8 mouse cellular contexts compared by ENCODE assay signal in the genomic region with DNA sequence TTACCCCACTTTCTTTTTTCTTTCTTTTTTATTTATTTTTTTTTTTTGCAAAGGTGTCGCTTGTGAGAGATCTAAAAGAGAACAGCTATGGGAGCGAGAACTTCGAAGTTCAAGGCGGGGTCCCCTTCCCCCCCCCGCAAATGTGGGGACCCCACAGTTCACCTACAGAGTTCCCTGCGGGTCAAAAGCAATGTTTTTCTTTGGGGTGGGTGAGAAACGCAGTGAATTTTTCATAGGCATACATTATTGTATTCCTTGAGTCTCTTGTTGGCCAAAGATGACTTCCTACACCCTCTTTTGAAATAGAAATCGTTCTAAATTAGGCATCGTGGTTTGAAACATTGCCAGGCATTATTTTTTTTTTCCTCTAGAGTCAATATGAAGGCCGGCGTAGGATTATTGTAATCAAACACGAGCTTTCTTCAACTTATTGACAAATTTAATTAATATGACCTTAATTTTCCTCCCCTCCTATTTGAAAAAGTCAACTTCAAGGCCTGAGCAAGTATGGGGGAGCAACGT. TPM values are rescaled to one million over a fixed set of nuclear protein-coding genes. Genes with fewer than 3 reads are reported as not detected.
DNase-seq lines count a peak whose midpoint lies in the region; ATAC-seq and TF ChIP-seq lines count a peak whose summit lies in the region.

No protein-coding gene starts in this region.

- TF ChIP-seq POLR2A in cerebellum, adult 2 months (IDR thresholded peaks at IDR 0.05; ENCODE audit: borderline replicate concordance, insufficient read depth, low read length) = no peak
- no peak for TF ChIP-seq POLR2A in spleen, adult 2 months (IDR thresholded peaks at IDR 0.05; ENCODE audit: low read depth, low read length)
- TF ChIP-seq POLR2A in limb, embryonic 14.5 days (IDR thresholded peaks at IDR 0.05; ENCODE audit: borderline replicate concordance, extremely low read depth, insufficient read depth, insufficient read length) = no peak

- WGBS in cerebellum, adult 2 months = 18% methylated on average over 13 of the region's 13 CpGs
- WGBS in spleen, adult 2 months = 14% methylated on average over 13 of the region's 13 CpGs
- WGBS in limb, embryonic 14.5 days = 29% methylated on average over 13 of the region's 13 CpGs
- WGBS in stomach, postnatal 0 days = 19% methylated on average over 13 of the region's 13 CpGs

- H3K27me3 ChIP-seq in cerebellum, adult 2 months (ENCODE audit: control insufficient read depth, insufficient read depth, low read length) = no peaks in the 10 kb centered on the region
- H3K27me3 ChIP-seq in spleen, adult 2 months (ENCODE audit: control insufficient read depth, insufficient read depth, low read length) = no peaks in the 10 kb centered on the region
- no peaks in the 10 kb centered on the region for H3K27me3 ChIP-seq in limb, embryonic 14.5 days (ENCODE audit: control insufficient read depth, insufficient read depth, low read length)
- no peaks in the 10 kb centered on the region for H3K27me3 ChIP-seq in stomach, postnatal 0 days (ENCODE audit: control insufficient read depth, insufficient read depth, low read length)

- peak overlapping the region; percentile 83; the same call in 1 of the 2 replicates for H3K27ac ChIP-seq in cerebellum, adult 2 months (ENCODE audit: insufficient read depth, low read length)
- peak overlapping the region; percentile 96 for H3K27ac ChIP-seq in spleen, adult 2 months (ENCODE audit: insufficient read depth, low read length)
- H3K27ac ChIP-seq in limb, embryonic 14.5 days (replicated peaks; ENCODE audit: low read depth, low read length) = no peak overlapping the region
- H3K27ac ChIP-seq in stomach, postnatal 0 days (replicated peaks) = peak overlapping the region; percentile 99

- ATAC-seq in limb, embryonic 14.5 days (ENCODE audit: low FRiP score, low read depth) = no peak; the same call in 1 of the 2 replicates
- no peak for ATAC-seq in stomach, postnatal 0 days (ENCODE audit: low FRiP score, low TSS enrichment)

- peak overlapping the region; percentile 89 for H3K4me2 ChIP-seq in limb, embryonic 14.5 days (replicated peaks; ENCODE audit: low read depth, low read length, severe bottlenecking)
- peak overlapping the region; percentile 76 for H3K4me2 ChIP-seq in stomach, postnatal 0 days (replicated peaks; ENCODE audit: low read depth)

- no peak for TF ChIP-seq EP300 in stomach, postnatal 0 days (optimal IDR thresholded peaks at IDR 0.05)

- H3K4me3 ChIP-seq in cerebellum, adult 2 months (replicated peaks; ENCODE audit: insufficient read depth, low read depth, low read length) = peak overlapping the region; percentile 91
- peak overlapping the region; percentile 80 for H3K4me3 ChIP-seq in spleen, adult 2 months (ENCODE audit: extremely low read depth, insufficient read depth, insufficient read length)
- peak overlapping the region; percentile 91 for H3K4me3 ChIP-seq in limb, embryonic 14.5 days (replicated peaks; ENCODE audit: low read length)
- H3K4me3 ChIP-seq in stomach, postnatal 0 days (ENCODE audit: low read depth, low read length) = peak overlapping the region; percentile 93

- H3K9me3 ChIP-seq in limb, embryonic 14.5 days (ENCODE audit: control insufficient read depth, low read length) = no peaks in the 10 kb centered on the region
- no peaks in the 10 kb centered on the region for H3K9me3 ChIP-seq in stomach, postnatal 0 days (ENCODE audit: control insufficient read depth, low read length)

- H3K9ac ChIP-seq in limb, embryonic 14.5 days (ENCODE audit: low read depth, low read length, severe bottlenecking) = peak overlapping the region; percentile 96; the same call in 1 of the 2 replicates
- H3K9ac ChIP-seq in stomach, postnatal 0 days (ENCODE audit: low read length) = peak overlapping the region; percentile 98

- TF ChIP-seq CTCF in cerebellum, adult 2 months (IDR thresholded peaks at IDR 0.05; ENCODE audit: borderline replicate concordance, insufficient read depth, low read depth, low read length) = no peak
- TF ChIP-seq CTCF in spleen, adult 2 months (IDR thresholded peaks at IDR 0.05; ENCODE audit: extremely low read depth, insufficient read depth, insufficient read length, insufficient replicate concordance) = no peak
- TF ChIP-seq CTCF in stomach, postnatal 0 days (IDR thresholded peaks at IDR 0.05; ENCODE audit: low read depth) = no peak

- H3K36me3 ChIP-seq in spleen, adult 2 months (ENCODE audit: control insufficient read depth, insufficient read depth, low read length) = no peaks in the 10 kb centered on the region
- H3K36me3 ChIP-seq in limb, embryonic 14.5 days (ENCODE audit: control insufficient read depth, insufficient read depth, low read length) = no peaks in the 10 kb centered on the region
- H3K36me3 ChIP-seq in stomach, postnatal 0 days (ENCODE audit: control insufficient read depth, insufficient read depth, low read length) = no peaks in the 10 kb centered on the region

- no peaks in the 10 kb centered on the region for H3K4me1 ChIP-seq in cerebellum, adult 2 months (ENCODE audit: control insufficient read depth, insufficient read depth, low read length)
- peaks cover 2% of the 10 kb centered on the region; the same call in 1 of the 2 replicates for H3K4me1 ChIP-seq in spleen, adult 2 months (ENCODE audit: control insufficient read depth, insufficient read depth, insufficient read length)
- peaks cover 10% of the 10 kb centered on the region; the same call in 1 of the 2 replicates for H3K4me1 ChIP-seq in limb, embryonic 14.5 days (ENCODE audit: control insufficient read depth, insufficient read depth, low read length)
- H3K4me1 ChIP-seq in stomach, postnatal 0 days (replicated peaks; ENCODE audit: control insufficient read depth, insufficient read depth) = no peaks in the 10 kb centered on the region

- DNase-seq in cerebellum, adult 2 months = no peak
- no peak for DNase-seq in cerebellum, adult 8-10 months
- no peak for DNase-seq in spleen, adult 2 months (ENCODE audit: low read depth in 1 of 2, low spot score in 2 of 2)
- DNase-seq in spleen, adult 12 weeks (ENCODE audit: low spot score) = no peak
- no peak for DNase-seq in limb, embryonic 14.5 days (ENCODE audit: low spot score)
- DNase-seq in stomach, postnatal 0 days (ENCODE audit: low spot score) = no peak
- no peak for DNase-seq in left cerebral cortex, adult 18-20 months (ENCODE audit: low spot score in 2 of 2)
- DNase-seq in Muller cell, postnatal 12 days (ENCODE audit: inconsistent ontology term) = no peak

RNA-seq across cellular contexts. Expression of gene Cd2ap, which starts 0.5 kb away (rescaled TPM):
- polyA plus RNA-seq in cerebellum, adult 2 months (2012; rRNA removed) = 19.3 and 20.1 TPM in 2 replicates
- 8.9 and 9.3 TPM in 2 replicates for polyA plus RNA-seq in spleen, adult 2 months (2012; rRNA removed)
- polyA plus RNA-seq in limb, embryonic 14.5 days (2012; rRNA removed) = 26.8 and 30.9 TPM in 2 replicates
- polyA plus RNA-seq in limb, embryonic 14.5 days (2014; fragmentation: Nextera tagmentation; extraction: Ambion mirVana) = 27.1 and 27.8 TPM in 2 replicates
- polyA plus RNA-seq in stomach, postnatal 0 days (2015; fragmentation: Nextera tagmentation; extraction: Ambion mirVana) = 26.3 and 29.4 TPM in 2 replicates
- total RNA-seq in left cerebral cortex, adult 18-20 months (2021) = 10 to 100 TPM; 17.8 to 19.4 TPM
